Mouse (Mus musculus) monocyte, adult 2 months (primary cell): ENCODE results near the gene Dhcr24.
A peak's percentile ranks its signal among the peaks of the same experiment; 100 is the strongest.

Source experiments
- DNase-seq, 2 experiments: peaks; one replicate each; pipeline ENCODE4 v3.0.0; 2022; ENCODE audit warnings: low spot score in 2 of 2, low read depth in 1 of 2

The Dhcr24 gene

GRCm38 (mm10) chr4:106606639-106607554 is 46.1 kb downstream of the Dhcr24 start:
- no peak for DNase-seq

GRCm38 (mm10) chr4:106607905-106608304 is 47.1 kb downstream of the Dhcr24 start:
- DNase-seq = no peak

GRCm38 (mm10) chr4:106613105-106613504 is 52.3 kb downstream of the Dhcr24 start:
- DNase-seq = no peak

GRCm38 (mm10) chr4:106613560-106613959 is 52.7 kb downstream of the Dhcr24 start:
- DNase-seq = no peak

GRCm38 (mm10) chr4:106614180-106614797 is 53.5 kb downstream of the Dhcr24 start:
- DNase-seq = peak in 1 of 2 experiments; percentile 10

- DNase-seq = no peak
Measured at GRCm38 (mm10) chr4:106614881-106615280, 54.0 kb downstream of the Dhcr24 start.

GRCm38 (mm10) chr4:106615637-106616036 is 54.8 kb downstream of the Dhcr24 start:
- no peak for DNase-seq

- DNase-seq = no peak
Measured at GRCm38 (mm10) chr4:106617056-106617455, 56.2 kb downstream of the Dhcr24 start, which contains the start of gene Lexm. Gene Lexm (minus strand): TSS chr4:106617241.

- no peak for DNase-seq
Measured at GRCm38 (mm10) chr4:106618898-106619297, 58.1 kb downstream of the Dhcr24 start.

GRCm38 (mm10) chr4:106621428-106621827 is 60.6 kb downstream of the Dhcr24 start:
- no peak for DNase-seq

GRCm38 (mm10) chr4:106622030-106622493 is 61.2 kb downstream of the Dhcr24 start, which contains the start of gene Ttc22:
Gene Ttc22 (plus strand): TSS chr4:106622432.
- no peak for DNase-seq

- DNase-seq = no peak
Measured at GRCm38 (mm10) chr4:106622712-106623111, 61.9 kb downstream of the Dhcr24 start.

- no peak for DNase-seq
Measured at GRCm38 (mm10) chr4:106624271-106624670, 63.4 kb downstream of the Dhcr24 start.

GRCm38 (mm10) chr4:106627809-106628208 is 67.0 kb downstream of the Dhcr24 start:
- DNase-seq = no peak

GRCm38 (mm10) chr4:106628650-106629360 is 68.0 kb downstream of the Dhcr24 start:
- DNase-seq = no peak

- DNase-seq = no peak
Measured at GRCm38 (mm10) chr4:106629374-106629773, 68.5 kb downstream of the Dhcr24 start.

GRCm38 (mm10) chr4:106630333-106631220 is 69.7 kb downstream of the Dhcr24 start:
- peak in 1 of 2 experiments; percentile 22 for DNase-seq

GRCm38 (mm10) chr4:106632313-106632712 is 71.5 kb downstream of the Dhcr24 start:
- no peak for DNase-seq

- no peak for DNase-seq
Measured at GRCm38 (mm10) chr4:106633281-106634085, 72.6 kb downstream of the Dhcr24 start.

- DNase-seq = no peak
Measured at GRCm38 (mm10) chr4:106634086-106634479, 73.2 kb downstream of the Dhcr24 start.
